Mouse (Mus musculus) kidney, adult 2 months (tissue): ENCODE data around the gene Cep290.
"Not testable (repeated sequence)": the region's sequence is repeated elsewhere in the genome, so short reads cannot be mapped to it uniquely, and the experiment has no call there.

ENCODE experiments used
- CTCF ChIP-seq: fragments of 200-500 bp; conservative IDR thresholded peaks from 2 replicates; pipeline ENCODE4 v1.5.1; 2011; ENCODE audit warnings: low read depth, mild to moderate bottlenecking, control low read depth, low read length, moderate library complexity, mixed read lengths; ENCODE audit not compliant: insufficient read depth, insufficient read length
- POLR2A ChIP-seq: fragments of 200-500 bp; IDR thresholded peaks from one replicate; pipeline ENCODE4 v1.6.1; 2011; ENCODE audit warnings: low read depth, low read length, control low read depth

- TF ChIP-seq CTCF, POLR2A: not testable (repeated sequence)
Observed at GRCm38 (mm10) chr10:100560194-100560883, 73.0 kb downstream of the Cep290 start.
